Mouse (Mus musculus) spleen, postnatal 10 days (tissue): ENCODE measurements around the gene 9430097D07Rik.
A peak's percentile ranks its signal among the peaks of the same experiment; 100 is the strongest.

Experiments used
- DNase-seq, 2 experiments: peaks; one replicate each; pipeline ENCODE4 v3.0.0; 2021 to 2022; ENCODE audit warnings: low spot score in 2 of 2

The 9430097D07Rik gene

GRCm38 (mm10) chr2:32559570-32559969, 15.9 kb downstream of the 9430097D07Rik start:
- no peak for DNase-seq

GRCm38 (mm10) chr2:32556019-32556418, 19.5 kb downstream of the 9430097D07Rik start:
- no peak for DNase-seq

GRCm38 (mm10) chr2:32555484-32555883, 20.0 kb downstream of the 9430097D07Rik start:
- no peak for DNase-seq

- DNase-seq = no peak
These were observed 21.8 kb downstream of the 9430097D07Rik start for GRCm38 (mm10) chr2:32553592-32554148.

- no peak for DNase-seq
These were observed 24.2 kb downstream of the 9430097D07Rik start for GRCm38 (mm10) chr2:32551236-32551635.

GRCm38 (mm10) chr2:32549764-32550163, 25.7 kb downstream of the 9430097D07Rik start:
- DNase-seq = no peak

- no peak for DNase-seq
These were observed 26.3 kb downstream of the 9430097D07Rik start for GRCm38 (mm10) chr2:32549171-32549570.

- DNase-seq = no peak
These were observed 27.3 kb downstream of the 9430097D07Rik start for GRCm38 (mm10) chr2:32547964-32548739.

- no peak for DNase-seq
These were observed 28.1 kb downstream of the 9430097D07Rik start for GRCm38 (mm10) chr2:32547380-32547779.

- DNase-seq = no peak
These were observed 28.5 kb downstream of the 9430097D07Rik start for GRCm38 (mm10) chr2:32546951-32547350.

- no peak for DNase-seq
These were observed 32.4 kb downstream of the 9430097D07Rik start for GRCm38 (mm10) chr2:32543031-32543449.

GRCm38 (mm10) chr2:32541986-32542573, 33.4 kb downstream of the 9430097D07Rik start:
- no peak for DNase-seq

- no peak for DNase-seq
These were observed 34.1 kb downstream of the 9430097D07Rik start for GRCm38 (mm10) chr2:32541333-32541908.

- DNase-seq = no peak
These were observed 36.0 kb downstream of the 9430097D07Rik start for GRCm38 (mm10) chr2:32539452-32539981.

- no peak for DNase-seq
These were observed 37.0 kb downstream of the 9430097D07Rik start for GRCm38 (mm10) chr2:32538461-32538860.

- no peak for DNase-seq
These were observed 37.5 kb downstream of the 9430097D07Rik start for GRCm38 (mm10) chr2:32537941-32538340.

- DNase-seq = peak in 1 of 2 experiments; percentile 32
These were observed 38.1 kb downstream of the 9430097D07Rik start for GRCm38 (mm10) chr2:32537360-32537905.

GRCm38 (mm10) chr2:32536634-32537359, 38.7 kb downstream of the 9430097D07Rik start:
- DNase-seq = peak; percentile 36 to 39

GRCm38 (mm10) chr2:32536086-32536633, 39.3 kb downstream of the 9430097D07Rik start:
- DNase-seq = peak; percentile 25 to 36

GRCm38 (mm10) chr2:32535501-32535991, 39.9 kb downstream of the 9430097D07Rik start:
- DNase-seq = peak; percentile 66 to 71
